Mouse (Mus musculus) stomach, embryonic 15.5 days (tissue): Measurements from ENCODE around the gene Timm17b. TPM values are rescaled to one million over a fixed set of nuclear protein-coding genes. Genes with fewer than 3 reads are reported as not detected.

Experiments used
- ATAC-seq: fragments of 200-750 bp; cut with Nextera tagmentation; 2 replicates; pipeline ENCODE4 v1.8.0; 2017; ENCODE audit warnings: low read depth, moderate number of reproducible peaks, moderate TSS enrichment; ENCODE audit not compliant: insufficient read depth, low FRiP score
- H3K27ac ChIP-seq: fragments of 300-500 bp; sonication (generic); 2 replicates; pipeline ENCODE4 v1.5.1; 2015; ENCODE audit warnings: mild to moderate bottlenecking, inconsistent platforms
- H3K27me3 ChIP-seq: fragments of 300-500 bp; sonication (generic); replicated peaks from 2 replicates; pipeline ENCODE4 v1.6.1; 2015; ENCODE audit warnings: inconsistent platforms
- H3K36me3 ChIP-seq: fragments of 300-500 bp; sonication (generic); 2 replicates; pipeline ENCODE4 v1.6.1; 2015; ENCODE audit warnings: inconsistent platforms
- H3K4me1 ChIP-seq: fragments of 300-500 bp; sonication (generic); 2 replicates; pipeline ENCODE4 v1.6.1; 2015; ENCODE audit warnings: inconsistent platforms
- H3K4me2 ChIP-seq: fragments of 300-500 bp; sonication (generic); 2 replicates; pipeline ENCODE4 v1.6.1; 2015; ENCODE audit warnings: mild to moderate bottlenecking, inconsistent platforms
- H3K4me3 ChIP-seq: fragments of 300-500 bp; sonication (generic); replicated peaks from 2 replicates; pipeline ENCODE4 v1.5.1; 2015; ENCODE audit warnings: inconsistent platforms
- H3K9ac ChIP-seq: fragments of 300-500 bp; sonication (generic); 2 replicates; pipeline ENCODE4 v1.6.1; 2015; ENCODE audit warnings: inconsistent platforms
- H3K9me3 ChIP-seq: fragments of 300-500 bp; sonication (generic); 2 replicates; pipeline ENCODE4 v1.6.1; 2016; ENCODE audit warnings: inconsistent platforms
- WGBS: fragments of 180-500 bp; shearing (Covaris S2); methylation state at CpG from one replicate; pipeline ENCODE4 v1.1.7; 2015; 5-methylcytosine and 5-hydroxymethylcytosine counted together
- polyA plus RNA-seq: library from polyadenylated mRNA; unstranded; fragments of >200 nt; fragmentation: Nextera tagmentation; extraction: Ambion mirVana; gene quantifications from 2 replicates; pipeline ENCODE4 v1.2.1, GENCODE M21; 2015

Timm17b gene
- polyA plus RNA-seq = 141 and 148 TPM in 2 replicates

DNA sequence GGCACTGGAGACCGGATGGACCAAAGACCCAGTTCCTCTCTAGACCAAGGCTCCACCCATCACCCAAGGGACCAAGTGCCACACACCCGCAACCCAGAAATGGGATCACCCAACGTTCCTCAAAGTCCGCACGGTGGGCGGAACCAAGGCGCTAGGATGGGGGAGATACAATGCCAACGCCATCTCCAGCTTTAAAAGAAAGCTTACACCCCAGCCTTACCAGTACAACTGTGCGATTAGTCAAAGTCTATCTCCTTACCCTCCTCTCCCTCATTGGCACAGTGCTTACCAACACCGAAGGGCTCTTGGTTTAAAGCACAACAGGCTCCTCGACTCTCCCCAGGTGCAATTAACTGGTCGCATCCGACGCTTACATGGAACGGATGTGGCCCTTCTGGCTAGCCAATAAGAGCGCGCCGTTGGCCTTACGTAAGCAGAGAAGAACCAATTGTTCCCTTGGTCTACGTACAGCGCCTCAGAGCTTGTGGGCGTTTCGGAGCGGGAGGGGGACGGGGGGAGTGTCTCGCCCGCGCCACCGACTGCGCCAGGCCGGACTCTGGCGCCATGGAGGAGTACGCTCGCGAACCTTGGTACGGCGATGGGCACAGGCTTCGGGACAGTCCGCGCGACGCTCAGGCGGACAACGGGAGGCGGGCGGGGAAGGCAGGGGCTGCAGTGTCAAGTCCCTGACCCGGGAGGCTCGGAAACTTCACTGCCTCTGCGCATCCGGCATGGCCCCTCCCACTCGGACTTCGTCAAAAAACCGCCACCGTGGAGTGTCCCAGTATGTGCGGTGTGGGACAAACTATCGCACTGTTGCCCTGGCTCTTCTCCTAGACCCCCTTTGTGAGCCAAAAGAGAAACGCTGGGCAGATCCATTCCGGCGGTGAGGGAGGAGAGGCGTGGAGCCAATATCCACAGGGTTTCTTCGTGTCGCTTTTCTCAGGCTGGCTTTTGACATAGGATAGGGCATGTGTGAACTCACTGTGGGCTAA lies at the start of gene Timm17b, which contains the start of gene Pqbp1:
Timm17b (plus strand) TSS at position 478 of the 995 bp plus-strand sequence.
Pqbp1 (minus strand) TSS at position 390 of the 995 bp plus-strand sequence.
- Histone ChIP-seq H3K4me2 (peak within 1 kb of the TSS; percentile 49), H3K4me1 (no peaks in the 10 kb centered on the region), H3K27ac (peak within 1 kb of the TSS; percentile 87), H3K36me3 (no peaks in the 10 kb centered on the region), H3K9me3 (no peaks in the 10 kb centered on the region), H3K4me3 (peak within 1 kb of the TSS; percentile 56), H3K27me3 (no peaks in the 10 kb centered on the region), H3K9ac (peak within 1 kb of the TSS; percentile 33)
- peak; percentile 99 for ATAC-seq
- WGBS = 20% methylated on average over 60 of the region's 62 CpGs

DNA sequence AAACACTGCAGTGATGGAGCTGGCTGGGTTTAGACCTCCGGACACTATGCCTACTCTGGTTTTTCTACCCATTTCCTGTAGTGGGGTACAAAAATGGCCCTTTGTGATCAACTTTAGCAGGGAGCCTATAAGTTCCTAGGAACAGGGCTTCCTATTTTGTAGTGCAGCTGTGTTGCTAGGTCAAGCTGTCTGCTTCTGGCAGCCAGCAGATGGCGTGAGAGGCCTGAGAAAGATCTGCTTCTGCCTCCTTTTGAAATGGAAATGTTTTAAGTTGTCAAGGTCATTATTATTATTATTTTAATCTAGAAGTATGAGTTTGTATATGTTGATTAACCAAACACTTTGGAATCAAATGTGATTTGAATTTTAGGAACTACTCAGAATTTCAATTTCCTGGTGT lies 44.6 kb upstream of the Timm17b start:
- Histone ChIP-seq H3K36me3 (no peaks in the 10 kb centered on the region), H3K27ac (no peak overlapping the region), H3K9me3 (no peaks in the 10 kb centered on the region), H3K27me3 (no peaks in the 10 kb centered on the region), H3K9ac (no peak overlapping the region), H3K4me1 (no peaks in the 10 kb centered on the region), H3K4me2 (no peak overlapping the region), H3K4me3 (no peak overlapping the region)
- 39% methylated on average over 2 of the region's 2 CpGs for WGBS
- no peak for ATAC-seq

- no peak overlapping the region for H3K9ac ChIP-seq
- no peaks in the 10 kb centered on the region for H3K36me3 ChIP-seq
- WGBS = 85% methylated on average over 3 of the region's 3 CpGs
- no peaks in the 10 kb centered on the region for H3K9me3 ChIP-seq
- no peak overlapping the region for H3K27ac ChIP-seq
- H3K4me2 ChIP-seq = no peak overlapping the region
- no peak for ATAC-seq
- H3K4me3 ChIP-seq = no peak overlapping the region
- H3K4me1 ChIP-seq = no peaks in the 10 kb centered on the region
- no peaks in the 10 kb centered on the region for H3K27me3 ChIP-seq
Measured at GRCm38 (mm10) chrX:7859191-7859753, 39.9 kb upstream of the Timm17b start.

DNA sequence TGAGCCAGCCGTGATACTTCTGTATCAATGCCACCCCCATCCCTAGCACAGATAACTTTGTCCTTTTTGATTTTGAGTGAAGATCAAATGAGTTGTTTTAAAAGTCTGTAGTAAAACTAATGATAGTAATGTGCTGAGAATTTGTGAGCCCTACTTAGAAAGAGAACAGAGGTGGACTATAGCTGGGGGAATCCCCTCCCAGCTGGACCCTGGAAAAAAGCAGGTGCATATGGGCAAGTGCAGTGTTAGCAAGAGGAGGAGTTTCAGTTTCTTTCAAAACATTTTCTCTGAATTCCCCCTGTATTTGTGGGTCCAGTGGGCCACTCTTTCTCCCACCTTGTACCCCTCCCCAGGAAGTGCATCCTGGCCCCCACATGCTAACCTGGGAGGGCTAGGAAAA lies 36.0 kb upstream of the Timm17b start:
- Histone ChIP-seq H3K27me3 (no peaks in the 10 kb centered on the region), H3K9ac (no peak overlapping the region), H3K27ac (no peak overlapping the region), H3K9me3 (no peaks in the 10 kb centered on the region), H3K4me1 (no peaks in the 10 kb centered on the region), H3K36me3 (no peaks in the 10 kb centered on the region), H3K4me3 (no peak overlapping the region), H3K4me2 (no peak overlapping the region)
- no peak for ATAC-seq
- 81% methylated on average over 1 of the region's 1 CpGs for WGBS

DNA sequence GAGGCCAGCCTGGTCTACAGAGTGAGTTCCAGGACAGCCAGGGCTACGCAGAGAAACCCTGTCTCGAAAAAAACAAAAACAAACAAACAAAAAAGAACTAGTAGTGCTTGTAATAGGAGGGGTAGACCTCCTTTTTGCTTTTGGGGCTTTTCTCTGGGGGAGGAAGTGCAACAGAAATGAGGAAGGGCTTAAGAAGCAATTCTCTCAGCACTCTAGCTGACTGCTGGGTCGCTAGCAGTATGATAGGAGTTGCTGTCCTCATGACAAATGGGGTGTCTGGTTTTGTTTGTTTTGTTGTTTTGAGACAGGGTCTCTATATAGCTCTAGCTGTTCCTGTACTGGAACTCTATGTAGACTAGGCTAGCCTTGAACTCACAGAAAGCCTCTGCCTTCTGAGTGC lies 34.6 kb upstream of the Timm17b start:
- H3K4me2 ChIP-seq = no peak overlapping the region
- H3K4me1 ChIP-seq = no peaks in the 10 kb centered on the region
- no peak overlapping the region for H3K9ac ChIP-seq
- H3K27me3 ChIP-seq = no peaks in the 10 kb centered on the region
- H3K4me3 ChIP-seq = no peak overlapping the region
- H3K27ac ChIP-seq = no peak overlapping the region
- no peaks in the 10 kb centered on the region for H3K36me3 ChIP-seq
- 69% methylated on average over 3 of the region's 3 CpGs for WGBS
- no peaks in the 10 kb centered on the region for H3K9me3 ChIP-seq
- no peak for ATAC-seq

DNA sequence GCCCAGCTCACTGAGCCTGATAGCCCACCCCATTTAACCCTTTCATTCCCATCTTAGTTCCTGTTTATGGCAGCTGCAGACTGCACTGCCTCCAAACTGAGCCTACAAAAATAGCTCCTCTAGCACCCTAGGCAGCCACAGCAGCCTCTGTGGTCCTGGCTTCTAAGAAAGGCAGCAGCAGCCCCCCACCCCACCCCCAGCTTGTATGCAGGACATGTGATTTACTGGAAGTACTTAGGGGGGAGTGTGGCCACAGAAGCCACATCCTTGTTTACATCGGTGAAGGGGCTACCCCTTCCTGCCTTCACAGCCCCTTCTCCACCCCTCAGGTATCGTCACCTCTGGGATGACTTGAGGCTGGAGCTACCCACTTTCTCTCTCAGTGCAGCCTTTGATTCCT lies 33.8 kb upstream of the Timm17b start:
- ATAC-seq = no peak
- Histone ChIP-seq H3K9me3 (no peaks in the 10 kb centered on the region), H3K27me3 (no peaks in the 10 kb centered on the region), H3K9ac (no peak overlapping the region), H3K4me1 (no peaks in the 10 kb centered on the region), H3K4me2 (no peak overlapping the region), H3K36me3 (no peaks in the 10 kb centered on the region), H3K4me3 (no peak overlapping the region), H3K27ac (no peak overlapping the region)
- 63% methylated on average over 2 of the region's 2 CpGs for WGBS

DNA sequence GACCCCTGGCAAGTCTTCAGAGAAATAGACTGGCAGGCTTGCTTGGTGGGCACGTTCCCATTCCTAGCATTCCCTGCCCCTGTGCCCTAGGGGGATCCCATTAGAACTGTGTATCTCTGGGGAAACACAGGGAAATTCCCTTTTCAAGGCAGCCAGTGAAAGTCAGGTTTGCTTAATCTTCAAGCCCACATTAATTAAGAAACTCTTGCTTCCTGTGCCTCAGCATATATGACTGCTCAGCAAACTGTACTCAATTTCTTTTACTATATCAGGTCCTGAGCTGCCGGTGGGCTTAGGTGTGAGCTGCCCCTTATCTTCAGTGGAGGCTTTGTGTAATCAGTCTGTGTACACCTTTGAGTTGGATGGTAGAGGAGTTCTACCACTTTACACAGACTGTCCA lies 33.4 kb upstream of the Timm17b start:
- H3K4me2 ChIP-seq = no peak overlapping the region
- no peak overlapping the region for H3K4me3 ChIP-seq
- H3K9ac ChIP-seq = no peak overlapping the region
- H3K4me1 ChIP-seq = no peaks in the 10 kb centered on the region
- no peak overlapping the region for H3K27ac ChIP-seq
- H3K36me3 ChIP-seq = no peaks in the 10 kb centered on the region
- H3K9me3 ChIP-seq = no peaks in the 10 kb centered on the region
- peak; percentile 60 for ATAC-seq
- 56% methylated on average over 2 of the region's 2 CpGs for WGBS
- H3K27me3 ChIP-seq = no peaks in the 10 kb centered on the region

DNA sequence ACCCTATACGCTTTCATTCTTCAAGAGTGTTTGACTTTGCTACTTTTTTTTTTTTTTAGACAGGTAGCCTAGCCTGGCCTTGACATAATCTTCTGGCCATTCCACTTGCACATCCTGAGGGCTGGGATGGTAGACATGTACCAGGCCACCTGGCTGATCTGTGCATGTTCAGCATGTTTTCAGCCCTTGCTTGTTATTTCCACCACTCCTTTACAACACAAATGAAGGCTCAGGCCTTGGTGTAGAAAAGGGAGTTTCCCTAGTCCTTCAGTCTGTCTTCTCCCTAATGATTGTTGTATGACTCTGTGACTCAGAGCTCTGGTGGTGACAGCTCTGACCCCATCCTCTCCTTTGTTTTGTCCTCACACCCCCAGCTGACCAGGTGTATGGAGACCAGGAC lies 32.0 kb upstream of the Timm17b start:
- Histone ChIP-seq H3K27ac (no peak overlapping the region), H3K27me3 (no peaks in the 10 kb centered on the region)
- 92% methylated on average over 1 of the region's 1 CpGs for WGBS

DNA sequence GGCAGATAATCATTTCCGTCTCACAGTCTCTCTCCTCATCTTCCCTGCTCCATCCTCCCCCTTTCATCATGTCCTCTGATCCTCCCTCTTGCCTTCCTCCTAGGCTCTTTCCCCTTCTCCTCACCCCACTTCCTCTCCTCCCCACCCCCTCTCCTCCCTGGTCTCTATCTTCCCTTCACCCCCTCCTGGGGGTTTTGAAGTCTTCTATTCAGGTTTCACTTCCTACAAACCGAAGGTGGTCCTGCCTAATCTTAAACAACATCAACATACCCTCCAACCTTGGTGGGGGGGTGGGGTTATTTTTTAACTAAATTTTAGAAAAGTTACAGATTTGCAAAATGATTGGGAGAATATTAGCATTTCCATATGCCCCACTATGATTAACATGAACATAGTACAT lies 30.7 kb upstream of the Timm17b start:
- H3K36me3 ChIP-seq = peaks cover 12% of the 10 kb centered on the region; the same call in 1 of the 2 replicates
- H3K4me1 ChIP-seq = no peaks in the 10 kb centered on the region
- no peak overlapping the region for H3K27ac ChIP-seq
- H3K9ac ChIP-seq = no peak overlapping the region
- H3K27me3 ChIP-seq = no peaks in the 10 kb centered on the region
- no peak overlapping the region for H3K4me3 ChIP-seq
- 59% methylated on average over 2 of the region's 2 CpGs for WGBS
- no peaks in the 10 kb centered on the region for H3K9me3 ChIP-seq
- no peak for ATAC-seq
- H3K4me2 ChIP-seq = no peak overlapping the region

More for the DNA sequence above, 32.0 kb upstream of the Timm17b start:
- Histone ChIP-seq H3K4me1 (no peaks in the 10 kb centered on the region), H3K36me3 (peaks cover 4% of the 10 kb centered on the region; the same call in 1 of the 2 replicates), H3K9me3 (no peaks in the 10 kb centered on the region), H3K9ac (no peak overlapping the region), H3K4me3 (no peak overlapping the region), H3K4me2 (no peak overlapping the region)
- ATAC-seq = no peak

- no peaks in the 10 kb centered on the region for H3K9me3 ChIP-seq
- WGBS = 49% methylated on average over 3 of the region's 3 CpGs
- no peak overlapping the region for H3K4me2 ChIP-seq
- H3K27ac ChIP-seq = no peak overlapping the region
- no peak overlapping the region for H3K9ac ChIP-seq
- no peak overlapping the region for H3K4me3 ChIP-seq
- H3K27me3 ChIP-seq = no peaks in the 10 kb centered on the region
- H3K4me1 ChIP-seq = no peaks in the 10 kb centered on the region
- ATAC-seq = no peak
- peaks cover 16% of the 10 kb centered on the region; the same call in 1 of the 2 replicates for H3K36me3 ChIP-seq
Measured at GRCm38 (mm10) chrX:7869826-7870225, 29.3 kb upstream of the Timm17b start.

GRCm38 (mm10) chrX:7878007-7878419 lies 21.1 kb upstream of the Timm17b start, which contains the start of gene Pim2:
Gene Pim2 (plus strand): TSS chrX:7878262.
- 6% methylated on average over 38 of the region's 38 CpGs for whole genome bisulfite sequencing
- Histone ChIP-seq H3K27me3 (no peaks in the 10 kb centered on the region), H3K27ac (no peak within 1 kb of the TSS), H3K4me1 (no peaks in the 10 kb centered on the region), H3K4me2 (peak within 1 kb of the TSS; percentile 81), H3K4me3 (peak within 1 kb of the TSS; percentile 46), H3K9me3 (no peaks in the 10 kb centered on the region), H3K36me3 (peaks cover 9% of the 10 kb centered on the region; the same call in 1 of the 2 replicates), H3K9ac (peak within 1 kb of the TSS; percentile 4; the same call in 1 of the 2 replicates)
- ATAC-seq = peak; percentile 90

DNA sequence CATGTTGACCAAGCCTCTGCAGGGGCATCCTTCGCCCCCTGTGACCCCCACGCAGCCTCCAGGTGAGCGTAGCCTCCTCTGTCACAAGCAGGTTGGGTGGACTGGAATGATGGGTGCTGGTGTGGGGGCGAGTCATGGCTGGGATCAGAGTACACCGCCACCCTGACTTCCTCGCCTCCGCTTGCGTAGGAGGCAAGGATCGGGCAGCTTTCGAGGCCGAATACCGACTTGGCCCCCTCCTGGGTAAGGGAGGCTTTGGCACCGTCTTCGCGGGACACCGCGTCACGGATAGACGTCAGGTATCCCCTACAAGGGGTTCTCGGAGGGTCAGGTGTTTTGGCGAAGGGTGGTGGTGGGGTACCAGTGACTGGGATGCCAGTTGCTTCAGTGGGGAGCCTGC lies 20.7 kb upstream of the Timm17b start:
- H3K4me1 ChIP-seq = no peaks in the 10 kb centered on the region
- H3K9me3 ChIP-seq = no peaks in the 10 kb centered on the region
- 26% methylated on average over 21 of the region's 21 CpGs for WGBS
- no peak overlapping the region for H3K27ac ChIP-seq
- ATAC-seq = peak; percentile 16
- peak overlapping the region; percentile 46 for H3K4me3 ChIP-seq
- no peaks in the 10 kb centered on the region for H3K27me3 ChIP-seq
- peak overlapping the region; percentile 81 for H3K4me2 ChIP-seq
- no peak overlapping the region for H3K9ac ChIP-seq
- 0 out of 2 replicates have a peak, but pooled peaks cover 6% of the 10 kb centered on the region for H3K36me3 ChIP-seq
